Mouse (Mus musculus) frontal cortex, adult 2 months (tissue): Measurements from ENCODE around the gene Kif16b. TPM values are rescaled to one million over a fixed set of nuclear protein-coding genes. Genes with fewer than 3 reads are reported as not detected.
A peak's percentile ranks its signal among the peaks of the same experiment; 100 is the strongest.

Source experiments
- DNase-seq, 2 experiments: peaks; one replicate each; pipeline ENCODE4 v3.0.0; 2022; ENCODE audit warnings: low spot score in 1 of 2; ENCODE audit errors: extremely low spot score in 1 of 2
- polyA plus RNA-seq: library from polyadenylated mRNA; depleted of rRNA; stranded (reverse); fragments of >200 nt; gene quantifications from 2 replicates; pipeline ENCODE4 v1.2.3, GENCODE M21; 2012

The Kif16b gene
- polyA plus RNA-seq, 1 experiment = 8.0 TPM

DNA sequence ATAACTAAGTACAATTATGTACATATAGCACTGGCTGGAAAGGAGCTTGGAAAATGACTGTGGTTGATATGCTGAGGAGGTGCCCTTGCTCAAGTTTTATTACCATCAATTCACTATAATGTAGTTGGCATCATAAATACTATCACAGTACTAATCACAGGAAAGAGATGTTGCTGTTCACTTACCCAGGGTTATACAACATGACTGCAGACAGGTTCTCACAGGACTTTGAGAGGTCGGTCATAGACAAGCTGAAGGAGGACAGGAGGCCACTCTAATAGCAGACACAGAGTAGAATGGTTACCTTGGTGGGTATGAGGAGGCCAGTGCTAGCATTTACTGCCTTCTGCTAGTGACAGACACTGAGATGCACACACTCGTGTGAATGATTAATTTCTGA is 162.0 kb downstream of the Kif16b start:
- no peak for DNase-seq

DNA sequence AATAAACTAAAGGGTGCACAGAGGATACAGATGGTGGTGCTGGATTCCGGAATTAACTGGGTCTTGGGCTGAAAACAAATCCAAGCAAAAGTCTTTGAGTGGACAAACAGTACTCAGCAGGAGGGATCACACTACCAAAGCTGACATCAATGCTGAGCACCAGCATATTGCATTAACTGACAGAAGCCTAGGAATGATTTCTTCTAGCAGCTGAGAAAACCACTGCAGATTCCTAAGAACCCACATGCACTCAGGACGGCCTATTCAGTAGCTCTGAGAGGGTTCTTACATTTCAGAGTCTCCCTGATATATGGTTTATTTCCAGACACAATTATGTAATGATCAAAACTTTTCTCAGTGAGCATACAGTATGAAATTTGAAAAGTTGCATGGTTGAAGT is 162.8 kb downstream of the Kif16b start:
- DNase-seq = no peak

DNA sequence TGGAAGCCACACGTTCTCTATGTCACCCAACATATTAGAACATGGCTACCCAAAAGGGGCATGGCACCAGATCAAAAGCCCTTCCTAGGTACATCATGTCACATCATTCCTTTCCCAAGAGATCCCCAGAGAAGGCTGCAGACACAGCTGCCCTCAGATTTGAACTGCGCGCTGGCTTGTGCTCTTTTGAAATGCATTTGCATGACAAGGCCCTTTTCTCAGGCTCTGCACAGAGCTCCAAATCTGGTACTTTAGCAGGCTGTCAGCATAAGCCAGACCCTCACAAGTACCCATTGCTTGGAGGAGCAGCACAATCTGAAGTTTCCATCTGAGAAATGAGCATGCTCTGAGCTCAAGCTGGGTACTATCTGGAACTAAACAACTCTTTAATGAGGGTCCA is 165.6 kb downstream of the Kif16b start:
- no peak for DNase-seq

DNA sequence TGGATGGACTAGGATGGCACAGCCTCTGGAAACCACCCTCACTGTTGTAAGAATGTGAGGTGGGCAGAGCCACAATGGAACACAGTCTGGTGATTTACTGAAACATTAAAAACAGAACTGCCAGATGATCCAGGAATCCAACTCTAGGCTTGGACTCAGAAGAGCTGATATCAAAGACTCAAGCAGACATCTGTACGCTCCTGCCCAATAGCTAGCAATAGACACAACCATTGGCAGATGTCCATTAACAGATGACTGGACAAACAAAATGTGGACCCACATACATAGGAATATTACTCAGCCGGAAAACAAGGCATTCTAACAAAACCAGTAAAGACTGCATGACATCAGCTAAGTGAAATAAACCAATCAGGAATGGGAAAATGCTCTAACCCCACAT is 167.3 kb downstream of the Kif16b start:
- DNase-seq = no peak

DNA sequence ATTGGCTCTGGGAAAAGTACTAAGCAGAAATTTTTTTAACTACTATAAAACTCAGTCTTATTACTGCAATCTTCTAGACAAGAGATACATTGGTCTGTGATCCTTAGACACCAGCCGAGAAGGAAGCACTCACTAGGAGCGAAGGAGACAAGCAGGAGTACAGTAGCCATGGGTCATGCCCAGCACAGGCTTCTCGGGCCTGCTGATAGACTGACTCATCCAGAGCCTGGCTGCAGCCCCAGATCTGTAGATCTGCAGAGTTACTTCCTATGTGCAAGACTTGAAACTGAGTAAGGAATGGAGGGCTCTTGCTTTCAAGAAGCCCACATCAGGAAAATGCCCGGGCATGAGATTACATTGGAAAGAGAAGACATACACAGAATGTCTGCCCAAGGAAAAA is 169.0 kb downstream of the Kif16b start:
- no peak for DNase-seq

DNA sequence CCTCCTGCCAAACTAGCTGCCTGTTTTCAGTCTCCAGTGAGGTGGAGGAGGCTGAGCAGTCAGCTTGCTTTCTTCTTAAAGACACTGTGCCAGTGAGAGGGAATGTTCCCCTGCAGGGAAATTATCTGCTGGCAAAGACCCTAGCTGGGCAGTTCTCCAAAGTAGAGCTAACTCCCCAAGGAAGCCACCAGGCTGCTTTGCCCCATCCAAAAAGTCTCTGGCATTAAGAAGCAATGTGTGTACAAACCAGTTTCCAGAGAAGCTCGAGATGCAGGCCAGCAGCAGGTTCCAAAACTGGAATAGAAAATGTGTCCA is 169.6 kb downstream of the Kif16b start:
- peak; percentile 84 to 93 for DNase-seq

DNA sequence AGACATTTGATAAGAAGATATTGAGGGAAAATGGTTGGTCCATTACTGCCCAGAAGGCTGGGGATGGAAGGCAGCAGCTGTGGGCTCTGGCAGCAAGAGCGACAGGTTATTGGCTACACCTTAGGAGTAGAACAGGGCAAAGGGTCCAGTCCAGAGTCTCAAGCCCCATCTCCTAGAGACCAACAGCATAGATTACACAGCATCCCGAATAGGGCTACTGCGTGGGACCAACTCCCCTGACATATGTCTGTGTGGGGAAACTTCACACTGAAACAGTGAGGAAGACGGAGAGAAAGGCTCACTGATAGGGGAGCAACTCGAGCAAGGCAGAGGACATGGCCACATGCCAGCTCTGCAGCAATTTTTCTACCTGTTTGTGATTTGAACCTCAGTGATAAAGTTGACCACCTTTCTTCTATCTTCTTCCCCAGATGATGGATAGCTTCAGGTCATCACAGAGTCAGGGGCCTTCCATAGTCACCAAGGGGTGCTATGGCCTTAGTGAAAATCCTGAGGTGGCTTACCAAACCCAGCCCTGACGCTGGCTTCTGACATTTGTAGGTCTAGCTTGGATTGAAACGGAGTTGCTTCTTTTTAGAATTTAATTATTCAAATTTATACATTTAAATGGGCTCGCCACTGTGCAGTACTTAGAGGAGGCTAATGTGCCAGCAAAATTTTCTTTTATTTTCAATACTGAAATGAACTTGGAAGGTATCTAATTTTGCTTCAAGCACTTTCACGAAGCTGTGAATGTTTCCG is 170.1 kb downstream of the Kif16b start:
- peak in 1 of 2 experiments; percentile 44 for DNase-seq

DNA sequence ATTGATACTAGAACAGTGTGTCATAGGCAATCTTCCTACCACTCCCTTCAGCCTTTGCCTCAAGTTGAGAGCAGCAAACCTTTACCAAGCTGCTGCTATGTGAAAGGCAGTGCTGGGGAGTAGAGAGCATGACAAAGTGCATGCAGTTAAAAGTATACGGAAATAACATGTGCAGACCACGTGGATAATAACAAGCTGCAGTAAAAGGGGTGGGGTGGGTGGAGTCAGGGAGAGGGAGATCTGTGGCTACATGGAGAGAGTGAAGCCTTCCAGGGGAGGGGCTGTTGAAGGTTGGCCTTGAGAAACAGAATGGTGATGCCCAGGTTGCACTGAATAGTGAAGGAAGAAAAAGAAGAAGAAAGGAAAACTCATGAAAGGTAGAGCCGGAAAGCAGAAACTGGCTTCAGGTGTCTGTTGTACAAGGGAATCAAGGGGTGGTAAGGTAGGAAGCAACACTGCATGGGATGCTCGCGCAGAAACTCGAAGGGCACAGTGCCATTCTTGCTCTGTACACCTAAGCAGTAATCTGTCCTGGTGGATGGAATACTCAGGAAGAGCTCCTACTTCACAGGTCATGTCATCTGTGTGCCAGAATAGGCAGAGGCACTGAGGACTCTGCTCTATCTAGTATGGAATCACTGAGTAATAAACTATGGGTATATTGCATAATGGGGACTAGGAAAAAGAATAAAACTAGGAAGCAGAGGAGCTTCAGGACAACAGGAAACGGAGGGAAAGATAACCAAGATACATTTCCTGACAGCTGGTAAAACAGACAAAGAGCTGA is 176.9 kb downstream of the Kif16b start:
- no peak for DNase-seq

DNA sequence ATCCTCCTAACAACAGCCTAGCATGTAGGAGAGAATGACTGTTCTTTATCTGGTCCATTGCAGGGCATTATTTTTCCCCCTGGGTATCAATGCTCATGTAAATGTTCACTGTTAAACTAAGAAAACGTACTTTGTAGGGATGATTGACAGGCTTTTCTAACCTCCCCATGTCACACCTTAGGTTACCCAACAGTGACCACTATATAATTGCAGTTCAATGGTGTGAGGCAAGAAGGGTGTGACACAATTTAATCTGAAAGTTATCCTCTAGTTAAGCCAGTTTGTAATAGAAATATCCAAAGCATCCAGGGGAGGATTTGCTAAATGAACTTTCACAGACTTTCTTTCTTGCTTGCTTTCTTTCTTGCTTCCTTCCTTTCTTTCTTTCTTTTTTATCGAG is 181.2 kb downstream of the Kif16b start:
- no peak for DNase-seq

DNA sequence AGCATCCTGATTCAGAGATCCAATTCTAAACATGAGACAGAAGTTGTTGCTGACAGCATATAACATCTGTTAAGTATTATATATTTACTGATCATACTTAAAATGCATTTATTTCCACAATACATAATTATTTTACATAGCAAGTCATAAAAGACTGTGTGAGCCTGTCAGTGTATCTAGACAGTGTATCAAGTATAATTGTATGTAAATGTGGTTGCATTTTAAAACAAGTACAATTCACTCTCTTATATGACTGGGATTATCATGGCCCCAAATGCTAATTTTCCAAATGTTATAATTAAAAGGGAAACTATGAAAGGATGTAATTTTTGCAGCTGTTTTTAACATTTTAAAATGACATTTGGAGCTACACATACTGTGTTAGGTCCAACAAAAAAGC is 182.3 kb downstream of the Kif16b start:
- no peak for DNase-seq

DNA sequence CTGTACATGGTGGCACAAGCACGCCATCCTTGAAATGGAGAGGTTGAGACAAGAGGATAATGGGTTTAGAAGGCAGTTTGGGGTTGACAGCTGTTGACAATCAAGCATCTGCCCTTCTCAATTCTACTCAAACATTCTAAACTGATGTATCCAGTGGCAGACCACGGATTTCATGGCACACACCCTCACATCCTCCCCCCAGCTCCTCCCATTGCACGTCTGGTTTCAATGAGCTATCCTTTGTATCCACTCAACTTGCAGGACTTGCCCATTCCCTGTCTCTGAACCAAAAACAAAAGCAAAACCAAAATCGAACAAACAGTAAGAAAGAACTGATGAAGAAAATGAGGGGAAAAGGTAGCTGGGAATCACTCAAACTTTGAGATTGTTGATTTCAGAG is 183.7 kb downstream of the Kif16b start:
- DNase-seq = no peak

DNA sequence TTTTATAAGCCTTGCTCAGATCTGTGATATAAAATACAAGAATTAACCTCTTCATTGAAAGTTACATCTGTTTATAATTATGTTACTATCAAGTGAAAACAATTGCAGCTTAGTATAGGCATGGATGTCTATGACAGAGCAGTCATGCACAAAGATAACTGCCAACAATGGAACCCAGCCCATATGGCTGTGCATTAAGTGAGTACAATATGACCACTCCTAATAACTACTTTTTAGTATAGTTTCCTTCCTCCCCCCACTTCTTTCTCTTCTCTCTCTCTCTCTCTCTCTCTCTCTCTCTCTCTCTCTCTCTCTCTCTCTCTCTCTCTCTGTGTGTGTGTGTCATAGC is 185.4 kb downstream of the Kif16b start:
- DNase-seq = no peak

DNA sequence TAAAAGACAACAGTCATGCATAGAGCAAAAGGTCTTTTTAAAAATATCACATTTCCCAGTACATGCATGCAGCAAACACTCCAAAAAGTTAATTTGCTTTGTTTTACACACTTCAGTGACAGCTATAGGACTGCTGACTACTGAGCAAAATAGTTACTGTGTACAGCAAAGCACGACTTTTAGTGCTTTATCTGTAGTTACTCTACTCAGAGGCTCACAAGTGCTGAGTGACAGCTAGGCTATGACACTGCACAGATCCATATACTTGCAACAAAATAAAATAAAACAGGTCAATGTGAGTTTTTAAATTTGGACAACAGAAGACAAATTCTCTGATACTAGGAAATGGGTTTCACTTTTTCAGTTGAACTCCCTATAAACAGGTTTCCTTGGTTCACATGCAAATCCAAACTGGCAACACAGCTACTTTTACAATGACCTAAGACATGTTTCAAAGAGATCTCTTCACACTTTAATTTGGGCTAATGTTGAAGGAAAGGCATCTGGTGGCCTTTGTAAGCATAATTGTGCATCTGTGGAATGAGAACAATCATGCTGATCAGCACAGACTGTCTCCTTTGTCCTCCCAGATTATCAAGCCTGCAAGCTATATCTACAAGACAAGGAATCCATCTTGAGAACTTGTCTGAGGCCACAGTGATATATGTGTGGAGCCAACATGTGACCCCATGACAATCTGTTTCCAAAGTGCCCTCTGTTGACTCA is 186.0 kb downstream of the Kif16b start:
- DNase-seq = no peak

DNA sequence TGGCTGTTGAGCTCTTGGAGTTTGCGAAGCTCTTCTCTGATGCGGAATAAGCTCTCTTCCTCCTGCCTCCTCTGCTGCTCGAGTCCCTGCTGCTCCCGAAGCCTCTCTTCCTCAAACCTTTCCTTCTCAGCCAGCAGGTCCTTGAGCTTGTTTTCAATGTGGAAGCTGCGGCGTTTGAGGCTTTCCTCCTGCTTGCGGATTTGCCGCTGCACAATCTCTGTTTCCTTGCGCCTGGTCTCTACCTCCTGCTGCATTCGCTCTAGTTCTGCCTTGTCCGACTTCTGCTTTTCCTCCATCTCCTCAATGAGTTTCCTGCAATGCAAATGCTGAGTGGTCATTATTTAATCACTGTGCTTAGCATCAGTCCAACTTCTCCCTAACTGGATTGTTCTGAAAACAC is 188.6 kb downstream of the Kif16b start:
- no peak for DNase-seq

DNA sequence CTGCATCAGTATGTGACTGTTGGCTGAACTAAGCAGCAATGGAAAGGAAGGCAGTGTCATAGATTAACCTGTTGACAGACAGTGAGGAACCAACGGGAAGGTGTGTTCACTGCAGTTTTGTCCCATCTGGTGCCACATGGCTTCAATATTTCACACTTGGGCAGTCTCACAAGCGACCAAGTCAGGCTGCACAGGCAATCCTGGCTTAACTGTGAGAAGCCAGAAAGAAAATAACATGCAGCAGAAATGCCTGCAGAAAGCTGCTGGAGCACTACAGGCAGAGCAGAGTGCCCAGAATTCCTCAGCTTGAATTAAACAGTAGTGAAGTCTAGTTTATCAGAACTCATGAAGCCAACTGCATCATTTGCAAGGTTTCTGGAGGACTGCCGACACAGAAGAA is 192.0 kb downstream of the Kif16b start:
- DNase-seq = no peak

DNA sequence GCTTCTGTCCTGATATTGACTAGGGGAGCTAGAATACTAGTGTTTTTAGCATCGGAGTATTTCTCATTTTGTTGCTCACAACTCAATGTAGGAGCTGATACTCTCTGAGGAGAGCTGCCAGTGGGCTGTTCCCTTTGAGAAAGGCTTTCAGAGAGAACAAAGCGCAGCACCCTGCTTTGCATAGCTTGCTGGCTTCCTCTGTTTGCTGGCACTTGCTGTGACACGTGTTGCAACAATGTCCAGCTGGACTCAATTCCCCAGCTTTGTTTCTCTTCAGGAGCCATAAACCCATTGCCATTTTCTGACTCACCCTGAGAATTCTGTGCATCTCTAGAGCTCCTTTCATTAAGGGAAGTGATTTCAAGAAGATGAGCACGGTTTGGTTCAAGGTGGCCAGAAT is 200.6 kb downstream of the Kif16b start:
- DNase-seq = peak in 1 of 2 experiments; percentile 57

DNA sequence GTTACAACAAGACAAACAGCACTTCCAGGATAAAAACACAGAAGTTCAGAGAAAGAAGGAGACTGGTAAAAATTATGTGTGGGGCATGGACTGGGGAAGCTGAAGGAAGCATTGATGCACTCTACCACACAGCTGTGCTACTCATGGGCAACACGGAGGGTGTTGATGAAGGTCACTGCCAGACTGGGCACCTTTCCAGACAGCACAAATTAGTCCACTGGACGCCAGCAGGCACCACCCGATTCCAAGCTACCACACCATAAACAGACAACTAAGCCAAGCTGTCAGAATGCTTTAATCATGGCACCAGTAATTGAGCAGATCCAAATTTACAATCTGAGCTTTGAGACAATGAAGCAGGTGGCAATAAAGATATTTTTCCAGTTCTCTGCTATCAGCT is 202.7 kb downstream of the Kif16b start:
- peak in 1 of 2 experiments; percentile 36 for DNase-seq

DNA sequence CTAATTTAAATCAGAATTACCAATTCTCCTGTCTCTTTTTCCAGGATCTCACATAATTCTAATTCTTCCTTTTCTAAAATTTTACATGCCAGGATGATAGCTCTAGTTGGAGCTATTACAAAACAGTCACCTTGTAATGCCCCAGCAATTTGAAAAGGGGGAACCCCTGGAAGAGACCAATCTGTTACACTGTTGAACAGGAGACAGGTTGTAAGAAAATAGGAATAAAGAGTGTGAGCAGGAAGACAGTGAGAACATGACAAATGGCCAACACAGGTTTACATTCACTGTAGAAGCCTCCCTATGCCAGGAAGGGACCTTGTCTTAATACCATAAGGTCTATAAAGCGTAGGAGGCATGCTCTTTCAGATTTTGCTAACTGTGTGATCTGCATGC is 206.4 kb downstream of the Kif16b start:
- no peak for DNase-seq

DNA sequence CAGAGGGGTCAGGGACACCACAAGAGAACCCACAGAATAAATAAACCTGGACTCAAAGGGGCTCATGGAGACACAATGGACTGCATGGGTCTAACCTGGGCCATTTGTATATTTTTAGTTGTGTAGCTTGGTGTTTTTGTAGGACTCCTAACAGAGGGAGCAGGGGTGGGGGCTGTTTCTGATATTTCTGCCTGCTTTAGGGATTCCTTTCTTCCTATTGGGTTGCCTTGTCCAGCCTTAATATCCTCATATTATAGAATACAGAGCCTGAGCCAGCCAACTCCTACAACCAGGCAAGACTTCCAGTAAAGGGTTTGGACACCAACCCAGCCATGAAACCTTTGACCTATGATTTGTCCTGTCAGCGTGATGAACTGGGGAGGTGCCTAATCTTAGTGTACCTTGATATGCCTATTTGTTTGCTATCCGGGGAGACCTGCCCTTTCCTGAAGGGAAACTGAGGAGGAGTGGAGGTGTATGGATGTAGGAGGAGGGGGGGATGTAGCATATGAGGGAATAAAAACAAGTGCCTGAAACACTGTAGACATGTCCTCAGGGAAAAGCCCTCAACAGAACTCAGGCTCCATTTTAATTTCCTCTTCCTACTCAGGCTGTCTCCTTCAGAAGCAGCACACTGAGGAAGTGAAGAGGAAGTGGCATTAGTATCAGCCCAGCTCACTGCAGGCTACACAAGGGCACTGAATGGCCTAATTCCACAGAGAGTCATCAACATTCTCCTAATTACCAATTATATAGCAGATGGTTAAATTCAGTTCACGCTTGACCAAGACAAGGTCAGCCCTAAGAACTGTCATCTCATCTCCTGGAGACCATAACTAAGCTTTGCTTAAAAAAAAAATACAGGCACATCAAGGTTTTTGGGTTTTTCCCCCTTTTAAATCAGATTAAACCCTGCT is 207.1 kb downstream of the Kif16b start:
- no peak for DNase-seq

DNA sequence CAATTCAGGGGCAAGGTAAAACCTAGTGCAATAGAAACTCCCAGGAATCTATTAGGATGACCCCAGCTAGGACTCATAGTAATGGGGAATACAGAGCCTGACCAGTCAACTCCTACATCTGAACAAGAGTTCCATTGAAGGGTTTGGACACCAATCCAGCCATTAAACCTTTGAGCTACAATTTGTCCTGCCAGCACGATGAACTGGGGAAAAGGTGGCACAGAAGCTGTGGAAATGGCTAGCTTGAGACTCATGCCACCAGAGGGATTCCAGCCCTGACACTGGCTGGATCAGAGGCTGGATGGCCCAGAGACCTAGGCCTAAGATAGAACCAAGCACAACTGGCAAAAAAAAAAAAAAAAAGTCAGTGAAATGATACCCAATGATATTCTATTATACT is 207.9 kb downstream of the Kif16b start:
- no peak for DNase-seq

DNA sequence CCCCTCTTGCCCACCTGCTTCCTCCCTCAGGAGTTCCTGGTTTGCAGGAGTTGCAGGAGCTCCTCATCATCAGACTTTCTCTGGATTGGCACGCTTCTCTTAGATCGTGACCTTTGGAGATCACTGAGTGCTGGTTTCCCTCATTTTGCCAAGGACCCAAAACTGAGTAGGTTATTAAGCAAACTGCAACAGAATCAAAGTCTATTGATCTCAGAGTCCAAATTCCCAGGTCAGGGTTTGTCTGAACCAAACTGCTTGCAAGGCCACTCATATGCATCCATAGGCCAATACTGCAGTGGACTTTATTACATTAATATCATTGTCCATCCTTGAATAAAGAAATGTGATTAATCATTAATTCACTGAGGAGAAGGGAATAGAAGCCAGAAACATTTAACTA is 211.8 kb downstream of the Kif16b start:
- no peak for DNase-seq
